Mouse (Mus musculus) ES-E14 (cell line): Measurements from ENCODE around the gene Ica1.

ENCODE experiments used
- CHD2 ChIP-seq: IDR thresholded peaks from 2 replicates; pipeline ENCODE4 v1.6.1; 2014; ENCODE audit warnings: mild to moderate bottlenecking, low read depth, low read length, inconsistent platforms
- HCFC1 ChIP-seq: IDR thresholded peaks from 2 replicates; pipeline ENCODE4 v1.6.1; 2012; ENCODE audit warnings: low read length, inconsistent platforms, borderline replicate concordance; ENCODE audit not compliant: insufficient read depth
- MAFK ChIP-seq: IDR thresholded peaks from 2 replicates; pipeline ENCODE4 v1.6.1; 2014; ENCODE audit warnings: mild to moderate bottlenecking, low read depth, low read length, inconsistent platforms; ENCODE audit not compliant: insufficient read depth
- ZC3H11A ChIP-seq: IDR thresholded peaks from 2 replicates; pipeline ENCODE4 v1.6.1; 2012; ENCODE audit warnings: low read depth, mild to moderate bottlenecking, inconsistent platforms, low read length, borderline replicate concordance
- ZNF384 ChIP-seq: IDR thresholded peaks from 2 replicates; pipeline ENCODE4 v1.6.1; 2012; ENCODE audit warnings: low read depth, low read length, inconsistent platforms

GRCm38 (mm10) chr6:8617369-8617768, 160.9 kb downstream of the Ica1 start:
- no peak for TF ChIP-seq ZNF384
- no peak for TF ChIP-seq MAFK
- TF ChIP-seq CHD2: no peak
- no peak for TF ChIP-seq ZC3H11A
- no peak for TF ChIP-seq HCFC1
